Mouse (Mus musculus) lung, adult 18-20 months (tissue): ENCODE results near the gene Irf6.

Experiments used
- DNase-seq, 2 experiments: peaks; one replicate each; pipeline ENCODE4 v3.0.0; 2022; ENCODE audit warnings: mixed read lengths in 2 of 2

Irf6 gene

GRCm38 (mm10) chr1:193203821-193204220, 50.9 kb downstream of the Irf6 start:
- no peak for DNase-seq

- no peak for DNase-seq
Observed at GRCm38 (mm10) chr1:193205431-193205830, 52.5 kb downstream of the Irf6 start.

- no peak for DNase-seq
Observed at GRCm38 (mm10) chr1:193207503-193207902, 54.6 kb downstream of the Irf6 start, which contains the start of gene Lamb3. Gene Lamb3 (plus strand): TSS chr1:193207699.

GRCm38 (mm10) chr1:193208178-193208577, 55.3 kb downstream of the Irf6 start:
- peak in 1 of 2 experiments; percentile 45 for DNase-seq

- peak in 1 of 2 experiments; percentile 13 for DNase-seq
Observed at GRCm38 (mm10) chr1:193211371-193211770, 58.5 kb downstream of the Irf6 start.

- DNase-seq: peak; percentile 17 to 49
Observed at GRCm38 (mm10) chr1:193214053-193214452, 61.1 kb downstream of the Irf6 start.

- DNase-seq: no peak
Observed at GRCm38 (mm10) chr1:193216000-193216399, 63.1 kb downstream of the Irf6 start.

GRCm38 (mm10) chr1:193220408-193220807, 67.5 kb downstream of the Irf6 start:
- DNase-seq: no peak
